Mouse (Mus musculus): ENCODE measurements around the gene AC140267.1.

Gene AC140267.1

GRCm38 (mm10) chr15:80235535-80235934 is at the start of gene AC140267.1:
AC140267.1 (plus strand) TSS chr15:80235835.
- no peak for DNase-seq

- no peak for DNase-seq
Observed at GRCm38 (mm10) chr15:80188927-80189326, 46.7 kb upstream of the AC140267.1 start.

GRCm38 (mm10) chr15:80190075-80190474 is 45.6 kb upstream of the AC140267.1 start:
- DNase-seq, result no peak

GRCm38 (mm10) chr15:80191585-80192245 is 43.9 kb upstream of the AC140267.1 start:
- DNase-seq, result peak; percentile 18

GRCm38 (mm10) chr15:80192246-80192585 is 43.4 kb upstream of the AC140267.1 start:
- peak; percentile 51 for DNase-seq

GRCm38 (mm10) chr15:80192847-80193246 is 42.8 kb upstream of the AC140267.1 start:
- DNase-seq, result no peak

- no peak for DNase-seq
Observed at GRCm38 (mm10) chr15:80199556-80199955, 36.1 kb upstream of the AC140267.1 start.

GRCm38 (mm10) chr15:80202111-80202775 is 33.4 kb upstream of the AC140267.1 start:
- DNase-seq, result no peak

- peak; percentile 64 for DNase-seq
Observed at GRCm38 (mm10) chr15:80203406-80203805, 32.2 kb upstream of the AC140267.1 start.

GRCm38 (mm10) chr15:80206057-80206565 is 29.5 kb upstream of the AC140267.1 start:
- DNase-seq, result no peak

- no peak for DNase-seq
Observed at GRCm38 (mm10) chr15:80208446-80208845, 27.2 kb upstream of the AC140267.1 start.

- no peak for DNase-seq
Observed at GRCm38 (mm10) chr15:80213688-80214087, 21.9 kb upstream of the AC140267.1 start.

- peak; percentile 65 for DNase-seq
Observed at GRCm38 (mm10) chr15:80215716-80216479, 19.7 kb upstream of the AC140267.1 start.

GRCm38 (mm10) chr15:80216480-80216820 is 19.2 kb upstream of the AC140267.1 start:
- no peak for DNase-seq

GRCm38 (mm10) chr15:80217476-80217875 is 18.2 kb upstream of the AC140267.1 start:
- no peak for DNase-seq

- DNase-seq, result peak; percentile 77
Observed at GRCm38 (mm10) chr15:80219211-80219610, 16.4 kb upstream of the AC140267.1 start.

GRCm38 (mm10) chr15:80219705-80220657 is 15.7 kb upstream of the AC140267.1 start:
- no peak for DNase-seq

GRCm38 (mm10) chr15:80221031-80221430 is 14.6 kb upstream of the AC140267.1 start:
- DNase-seq, result no peak

- DNase-seq, result no peak
Observed at GRCm38 (mm10) chr15:80223751-80224150, 11.9 kb upstream of the AC140267.1 start.

- peak; percentile 89 for DNase-seq
Observed at GRCm38 (mm10) chr15:80225208-80225607, 10.4 kb upstream of the AC140267.1 start.

- DNase-seq, result peak; percentile 78
Observed at GRCm38 (mm10) chr15:80225796-80226195, 9.8 kb upstream of the AC140267.1 start.

- no peak for DNase-seq
Observed at GRCm38 (mm10) chr15:80228071-80228800, 7.4 kb upstream of the AC140267.1 start.
